Mouse (Mus musculus) liver, adult (tissue): Measurements from ENCODE around the gene Il6ra.

Experiments
- GATA4 ChIP-seq: IDR thresholded peaks from 2 replicates; pipeline ENCODE4 v1.6.1; 2014; ENCODE audit warnings: mild to moderate bottlenecking, low read length; ENCODE audit not compliant: insufficient replicate concordance

Il6ra gene

GRCm38 (mm10) chr3:89916622-89917021, 3.6 kb upstream of the Il6ra start:
- no peak for TF ChIP-seq GATA4

GRCm38 (mm10) chr3:89914700-89915099, 1.7 kb upstream of the Il6ra start:
- no peak for TF ChIP-seq GATA4

GRCm38 (mm10) chr3:89912108-89912542, 871 bp downstream of the Il6ra start:
- no peak for TF ChIP-seq GATA4

- TF ChIP-seq GATA4: no peak
Measured at GRCm38 (mm10) chr3:89911207-89911606, 1.8 kb downstream of the Il6ra start.

GRCm38 (mm10) chr3:89909703-89910542, 3.1 kb downstream of the Il6ra start:
- TF ChIP-seq GATA4: no peak

GRCm38 (mm10) chr3:89908836-89909235, 4.2 kb downstream of the Il6ra start:
- no peak for TF ChIP-seq GATA4

- no peak for TF ChIP-seq GATA4
Measured at GRCm38 (mm10) chr3:89907846-89908245, 5.2 kb downstream of the Il6ra start.

GRCm38 (mm10) chr3:89899511-89899908, 13.5 kb downstream of the Il6ra start:
- no peak for TF ChIP-seq GATA4

- no peak for TF ChIP-seq GATA4
Measured at GRCm38 (mm10) chr3:89898870-89899510, 14.0 kb downstream of the Il6ra start.

GRCm38 (mm10) chr3:89898011-89898410, 15.0 kb downstream of the Il6ra start:
- TF ChIP-seq GATA4: no peak

- TF ChIP-seq GATA4: no peak
Measured at GRCm38 (mm10) chr3:89897204-89897796, 15.7 kb downstream of the Il6ra start.

- no peak for TF ChIP-seq GATA4
Measured at GRCm38 (mm10) chr3:89896571-89896970, 16.4 kb downstream of the Il6ra start.

GRCm38 (mm10) chr3:89892517-89893106, 20.4 kb downstream of the Il6ra start:
- TF ChIP-seq GATA4: no peak

GRCm38 (mm10) chr3:89891696-89892095, 21.3 kb downstream of the Il6ra start:
- TF ChIP-seq GATA4: no peak

- TF ChIP-seq GATA4: no peak
Measured at GRCm38 (mm10) chr3:89889841-89890430, 23.1 kb downstream of the Il6ra start.

- TF ChIP-seq GATA4: no peak
Measured at GRCm38 (mm10) chr3:89887582-89888230, 25.3 kb downstream of the Il6ra start.
